Mouse (Mus musculus): Measurements from ENCODE around the gene Cyba. TPM values are rescaled to one million over a fixed set of nuclear protein-coding genes. Genes with fewer than 3 reads are reported as not detected.

Gene Cyba
- 10 to 100 TPM; 39.4 to 45.3 TPM for total RNA-seq (2021)

DNA sequence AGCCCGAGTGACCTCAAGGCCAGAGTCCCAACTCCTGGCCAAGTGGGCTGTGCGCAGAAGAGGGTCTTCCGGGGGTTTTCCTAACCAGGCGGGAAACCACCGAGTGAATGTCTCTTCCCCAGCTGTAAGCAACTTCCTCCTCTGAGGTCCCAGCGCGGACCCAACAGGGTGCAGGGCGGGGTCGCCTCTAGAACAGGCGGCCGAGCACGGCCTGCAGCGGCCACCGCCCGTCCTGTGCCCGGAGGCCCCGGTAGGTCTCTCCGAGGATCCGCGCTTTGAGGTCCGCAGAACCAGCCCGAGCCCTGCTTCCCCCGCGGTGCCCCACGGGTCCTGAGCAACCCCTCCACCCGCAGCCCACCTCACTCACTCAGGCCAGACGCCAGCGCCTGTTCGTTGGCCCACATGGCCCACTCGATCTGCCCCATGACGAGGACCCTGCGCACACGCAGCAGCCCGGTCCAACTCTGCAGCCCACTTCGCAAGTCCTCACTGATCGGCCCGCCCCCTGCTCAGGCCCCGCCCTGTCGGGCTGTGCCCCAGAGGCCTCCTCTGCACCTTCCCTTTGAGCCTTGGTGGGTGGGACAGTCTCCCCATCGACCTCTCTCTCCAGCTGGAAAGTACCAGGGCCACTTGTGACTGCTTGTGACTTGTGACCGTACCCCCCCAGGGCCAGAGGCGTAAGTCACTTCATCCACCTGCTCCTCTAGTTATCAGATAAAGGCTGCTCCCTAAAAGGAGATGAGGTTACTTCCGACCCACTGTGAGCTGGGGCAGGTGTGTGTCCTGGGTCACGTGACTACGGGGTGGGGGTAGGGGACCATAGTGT lies at the start of gene Cyba:
Cyba (minus strand) TSS at position 488 of the 826 bp plus-strand sequence.
- intact Hi-C loops (cut with DNase I) = loop anchor here (5.0 kb wide), 1 partner anchor 55 kb away; the partner anchor contains the start of gene Zc3h18
- peak; percentile 70 for DNase-seq (ENCODE audit: low spot score)

DNA sequence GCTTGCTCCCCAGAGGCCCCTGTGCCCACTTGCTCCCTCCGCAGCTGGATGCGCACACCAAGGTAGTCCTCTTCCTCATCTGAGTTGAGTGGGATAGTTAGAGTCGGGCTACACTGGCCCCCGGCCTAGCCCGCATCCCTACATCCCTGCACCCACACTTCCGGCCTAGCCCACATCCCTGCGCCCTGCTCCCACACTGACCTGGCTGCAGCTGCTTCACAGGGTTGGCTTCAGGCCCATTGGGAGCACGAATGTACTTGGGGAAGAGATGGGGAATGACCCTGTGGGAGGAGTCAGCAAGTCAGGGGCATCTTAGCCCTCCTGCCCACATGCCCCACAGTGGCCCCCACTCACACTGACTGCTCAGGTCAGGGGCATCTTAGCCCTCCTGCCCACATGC lies 49.7 kb upstream of the Cyba start:
- DNase-seq (ENCODE audit: low spot score) = no peak
- intact Hi-C loops (cut with DNase I) = no loop called here

DNA sequence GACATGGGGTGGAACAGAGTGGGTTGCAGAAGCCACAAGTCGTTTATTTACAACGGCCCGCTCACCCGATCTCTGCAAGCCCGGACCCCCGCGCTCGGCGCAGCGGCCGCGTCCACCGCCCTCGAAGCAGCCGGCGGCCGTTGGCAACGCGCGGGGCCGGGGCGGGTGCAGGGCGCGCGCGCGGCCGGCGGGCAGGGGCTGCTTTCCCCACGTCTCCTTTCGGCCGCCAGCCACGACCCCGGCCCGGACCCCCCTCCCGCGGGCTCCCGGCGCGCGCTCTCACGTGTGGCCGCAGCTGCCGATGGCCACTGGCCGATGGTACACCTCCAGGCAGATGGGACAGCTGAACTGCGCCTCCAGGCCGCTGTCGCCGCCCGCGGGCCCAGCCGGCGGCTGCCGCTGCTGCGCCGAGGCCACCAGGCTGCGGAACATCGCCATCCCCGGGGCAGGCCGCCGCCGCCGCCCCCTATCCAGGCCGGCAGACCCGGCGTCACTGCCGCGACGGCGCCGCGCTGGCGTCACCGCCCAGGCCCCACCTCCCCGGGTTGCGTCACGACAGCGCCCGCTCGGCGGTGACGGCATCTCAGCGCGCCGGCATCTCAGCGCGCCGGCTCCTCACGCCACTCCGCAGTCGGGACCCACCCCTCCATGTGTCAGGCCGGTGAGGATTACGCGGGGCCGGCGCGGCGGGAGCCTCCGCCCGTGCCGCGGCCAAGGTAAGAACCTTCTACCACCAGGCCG lies 43.0 kb upstream of the Cyba start, which contains the start of the genes Rnf166 and Ctu2:
Rnf166 (minus strand) TSS at position 485 of the 741 bp plus-strand sequence.
Ctu2 (plus strand) TSS at position 564 of the 741 bp plus-strand sequence.
- intact Hi-C loops (cut with DNase I) = loop anchor here (1.0 to 2.0 kb wide), 2 partner anchors 31 to 98 kb away; no protein-coding TSS in a partner anchor
- DNase-seq (ENCODE audit: low spot score) = peak; percentile 83

DNA sequence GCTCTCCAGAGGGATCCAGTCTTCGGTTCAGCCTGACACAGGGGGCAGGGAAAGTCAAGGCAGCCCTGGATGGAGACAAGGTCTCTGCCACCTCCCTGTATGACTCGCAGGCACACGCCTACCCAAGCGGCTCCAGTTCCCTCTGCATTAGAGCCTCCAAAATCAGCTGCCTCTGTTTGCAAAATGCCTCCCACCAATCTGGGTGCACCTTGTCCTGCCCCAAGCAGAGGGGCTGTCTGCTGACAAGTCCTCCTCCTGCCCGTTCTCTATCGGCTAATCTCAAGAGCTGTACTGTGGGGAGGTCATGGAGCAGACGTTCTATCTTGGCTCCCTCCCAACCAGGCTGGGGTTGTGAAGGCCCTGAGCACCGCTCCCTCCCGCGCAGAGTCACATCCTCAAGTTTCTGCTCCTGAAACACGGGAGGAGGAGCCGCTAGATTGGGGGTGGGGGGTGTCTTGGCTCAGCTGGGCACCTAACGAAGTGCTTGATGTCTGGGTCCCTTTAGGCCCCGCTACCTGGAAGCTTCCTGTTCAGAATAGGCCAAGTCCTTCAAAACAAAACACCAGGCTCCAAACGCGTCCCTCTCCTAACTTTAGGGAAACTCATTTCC lies 42.3 kb upstream of the Cyba start:
- intact Hi-C loops (cut with DNase I) = loop anchor here (2.0 kb wide), 1 partner anchor 30 kb away; no protein-coding TSS in a partner anchor

DNA sequence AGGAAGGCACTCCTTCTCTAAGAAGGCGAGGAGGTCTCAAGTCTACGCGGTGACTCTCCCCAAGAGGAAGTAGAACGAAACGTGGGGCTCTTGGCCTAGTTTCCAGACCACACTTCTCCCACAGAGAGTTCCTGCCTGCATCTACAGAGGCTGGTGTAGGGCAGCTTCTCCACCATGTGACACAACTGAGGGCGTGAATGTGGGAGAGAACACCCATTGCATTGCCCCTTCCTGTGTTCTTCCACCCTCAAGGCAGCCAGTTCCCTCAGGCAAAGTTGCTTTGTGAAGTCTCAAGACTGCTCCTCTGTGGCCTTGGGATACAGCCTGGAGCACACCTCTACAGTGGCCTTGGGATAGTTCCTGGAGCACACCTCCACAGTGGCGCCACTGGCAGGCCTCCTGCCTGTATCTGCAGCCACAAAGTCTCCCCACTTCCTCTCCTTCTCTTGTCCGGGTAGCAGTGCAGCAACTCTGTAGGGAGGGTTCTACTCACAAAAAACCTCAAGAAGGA lies 41.2 kb upstream of the Cyba start:
- intact Hi-C loops (cut with DNase I) = loop anchor here (2.0 kb wide), 1 partner anchor 29 kb away; no protein-coding TSS in a partner anchor
- DNase-seq (ENCODE audit: low spot score) = no peak

More for the DNA sequence above, 42.3 kb upstream of the Cyba start:
- DNase-seq (ENCODE audit: low spot score) = no peak

DNA sequence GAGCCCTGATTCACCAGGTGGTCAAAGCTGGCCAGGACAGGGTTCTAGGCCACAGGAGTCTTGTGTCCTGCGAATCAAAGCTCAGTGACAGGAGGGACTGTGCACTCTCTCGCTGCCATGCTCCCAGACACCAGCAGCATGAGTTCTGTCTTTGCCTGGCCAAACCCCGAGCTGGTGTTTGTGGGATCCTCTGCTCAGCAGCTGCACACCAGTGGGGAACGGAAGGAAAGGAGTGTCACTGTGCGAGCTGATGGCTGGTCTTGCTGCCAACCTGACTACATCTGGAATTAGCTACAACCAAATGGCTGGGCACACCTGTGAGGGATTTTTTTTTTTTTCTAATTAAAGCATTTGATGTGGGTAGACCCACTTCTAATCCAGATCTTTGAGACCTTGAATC lies 38.0 kb upstream of the Cyba start:
- no peak for DNase-seq (ENCODE audit: low spot score)
- intact Hi-C loops (cut with DNase I) = no loop called here

DNA sequence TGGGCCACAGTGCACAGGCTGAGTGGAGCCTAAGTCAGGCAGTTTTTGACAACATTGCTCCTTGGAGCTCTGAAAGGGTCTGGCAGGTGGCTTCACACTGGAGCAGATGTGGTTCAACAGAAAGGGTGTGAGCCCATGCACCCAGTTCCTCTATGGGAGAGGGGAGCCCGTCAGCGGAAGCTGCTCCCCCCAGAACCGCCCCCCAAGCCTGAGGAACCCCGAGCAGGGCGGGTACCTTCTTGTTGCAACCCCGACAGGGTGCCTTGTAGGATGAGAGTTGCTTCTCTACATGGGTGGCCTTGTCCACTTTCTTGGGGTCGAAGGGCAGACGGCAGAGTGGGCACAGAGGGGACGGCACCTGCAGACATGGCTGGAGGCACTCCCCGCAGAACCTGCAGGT lies 37.2 kb upstream of the Cyba start:
- no peak for DNase-seq (ENCODE audit: low spot score)
- intact Hi-C loops (cut with DNase I) = no loop called here

DNA sequence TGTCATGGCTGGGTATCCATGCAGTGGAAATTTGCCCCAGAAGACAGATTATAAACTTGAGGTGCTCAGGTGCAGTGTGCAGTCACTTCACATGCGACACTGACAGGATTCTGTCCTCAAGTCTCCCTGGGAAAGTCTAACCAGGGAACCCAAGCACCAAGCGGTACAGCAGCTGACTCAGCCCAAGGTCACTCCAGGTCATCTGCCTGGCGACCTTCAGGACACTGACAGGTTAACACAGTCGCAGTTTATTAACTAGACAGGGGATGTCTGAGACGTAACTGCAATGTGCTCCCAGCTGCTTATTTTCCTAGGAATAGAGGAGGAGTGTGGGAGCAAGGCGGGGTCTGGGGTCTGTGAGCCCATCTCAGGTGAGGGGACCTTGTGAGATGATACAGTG lies 36.7 kb upstream of the Cyba start:
- no peak for DNase-seq (ENCODE audit: low spot score)
- intact Hi-C loops (cut with DNase I) = no loop called here

DNA sequence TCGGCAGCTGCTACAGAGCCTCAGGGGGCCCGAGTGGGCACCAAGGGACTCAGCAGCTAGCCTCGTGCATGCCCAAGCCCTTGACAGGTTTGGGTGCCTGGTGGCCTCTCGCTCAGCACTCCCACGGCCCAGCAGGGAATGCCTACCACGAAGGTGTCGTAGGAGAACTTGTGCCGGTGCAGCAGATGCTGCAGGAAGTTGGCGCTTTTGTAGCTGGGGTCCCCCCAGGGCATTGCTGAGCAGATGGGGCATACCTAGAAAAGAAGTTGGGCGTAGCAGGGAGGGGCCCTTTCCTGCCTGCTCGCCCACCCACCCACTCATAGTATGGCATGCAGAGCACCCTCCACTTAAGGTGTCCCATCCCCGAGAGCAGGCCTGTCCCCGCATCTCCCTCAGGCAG lies 35.1 kb upstream of the Cyba start:
- intact Hi-C loops (cut with DNase I) = no loop called here
- no peak for DNase-seq (ENCODE audit: low spot score)

DNA sequence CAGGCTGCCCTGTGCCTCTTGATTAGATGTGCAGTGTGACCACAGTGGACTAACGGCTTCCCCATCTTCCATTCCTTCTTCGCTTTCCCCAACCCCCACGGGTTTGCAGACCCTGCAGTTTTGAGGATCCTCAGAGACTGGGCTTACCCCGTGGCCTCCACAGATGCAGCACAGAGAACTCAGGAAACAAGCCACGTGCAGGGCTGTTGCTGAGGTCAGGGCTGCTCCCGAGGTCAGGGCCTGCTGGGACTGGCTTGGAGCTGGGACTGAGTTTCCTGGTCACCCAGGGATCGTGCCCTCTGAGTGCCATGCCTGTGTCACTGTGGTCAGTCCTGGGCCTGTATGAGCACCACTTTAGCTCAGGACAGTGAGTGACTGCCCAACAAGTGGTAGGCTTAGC lies 32.3 kb upstream of the Cyba start:
- intact Hi-C loops (cut with DNase I) = no loop called here
- no peak for DNase-seq (ENCODE audit: low spot score)

DNA sequence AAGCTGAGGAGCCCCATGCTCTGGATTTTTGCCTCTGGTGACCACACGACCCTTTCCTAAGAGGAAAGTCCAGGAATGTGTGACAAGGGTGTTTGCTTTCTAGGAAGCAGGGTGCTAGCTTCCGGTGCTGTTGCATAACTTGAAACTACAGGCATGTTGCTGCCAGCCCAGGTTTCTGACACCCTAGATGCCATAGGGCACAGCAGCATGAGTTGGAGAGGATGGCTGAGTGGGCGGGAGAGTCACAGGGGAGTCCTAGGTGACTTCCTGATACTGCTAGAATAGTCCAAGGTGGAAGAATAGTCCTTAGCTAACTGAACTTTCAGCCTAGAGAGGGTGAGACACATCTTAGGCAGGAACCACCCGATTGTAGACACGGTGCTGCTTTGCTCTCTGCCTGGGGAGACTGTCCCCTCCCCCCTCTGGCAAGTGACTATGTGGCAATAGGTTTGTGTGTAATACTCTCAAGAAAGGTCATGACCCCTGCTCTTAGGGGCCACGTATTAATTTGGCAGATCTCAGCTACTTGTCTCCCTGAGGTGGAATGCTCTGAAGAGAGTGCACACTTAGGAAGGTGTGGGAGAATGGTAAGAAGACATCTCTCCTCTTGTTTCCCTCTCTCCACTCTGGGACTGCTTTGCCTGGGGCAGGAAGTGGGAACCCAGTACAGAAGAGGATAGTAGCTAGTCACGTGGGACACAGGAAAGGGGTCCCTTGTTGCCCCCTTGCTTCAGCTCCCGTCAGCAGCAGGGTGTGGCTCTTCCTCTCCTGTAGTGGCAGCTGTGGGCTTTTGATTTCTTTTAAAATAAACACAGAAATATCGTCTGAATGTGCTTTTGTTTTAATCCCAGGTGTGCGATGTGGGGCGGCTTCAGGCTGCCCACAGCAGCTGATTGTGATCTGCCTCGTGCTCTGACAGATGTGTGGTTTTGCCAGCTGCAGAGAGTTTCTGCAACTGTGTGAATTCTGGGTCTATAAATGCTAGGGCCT lies 31.2 kb upstream of the Cyba start:
- intact Hi-C loops (cut with DNase I) = no loop called here
- no peak for DNase-seq (ENCODE audit: low spot score)

DNA sequence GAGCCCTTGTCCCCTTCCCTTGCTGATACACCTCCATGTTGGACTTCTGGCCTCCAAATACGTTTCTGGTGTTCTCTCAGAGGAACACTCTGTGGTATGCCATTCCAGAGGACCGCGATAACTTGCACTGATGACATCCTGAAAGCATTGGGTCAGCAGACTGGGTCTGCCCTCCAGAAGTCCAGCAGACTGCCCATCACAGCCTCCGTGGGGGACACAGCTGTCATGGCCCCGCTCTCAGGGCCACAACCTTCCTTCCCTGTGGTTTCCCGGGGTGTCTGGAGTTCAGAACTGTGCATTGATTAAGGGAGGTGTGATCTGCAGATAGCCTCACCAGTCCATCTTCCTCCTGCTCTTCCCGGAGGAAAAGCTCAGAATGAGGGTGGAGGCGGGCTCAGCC lies 29.8 kb upstream of the Cyba start:
- intact Hi-C loops (cut with DNase I) = no loop called here
- DNase-seq (ENCODE audit: low spot score) = no peak

DNA sequence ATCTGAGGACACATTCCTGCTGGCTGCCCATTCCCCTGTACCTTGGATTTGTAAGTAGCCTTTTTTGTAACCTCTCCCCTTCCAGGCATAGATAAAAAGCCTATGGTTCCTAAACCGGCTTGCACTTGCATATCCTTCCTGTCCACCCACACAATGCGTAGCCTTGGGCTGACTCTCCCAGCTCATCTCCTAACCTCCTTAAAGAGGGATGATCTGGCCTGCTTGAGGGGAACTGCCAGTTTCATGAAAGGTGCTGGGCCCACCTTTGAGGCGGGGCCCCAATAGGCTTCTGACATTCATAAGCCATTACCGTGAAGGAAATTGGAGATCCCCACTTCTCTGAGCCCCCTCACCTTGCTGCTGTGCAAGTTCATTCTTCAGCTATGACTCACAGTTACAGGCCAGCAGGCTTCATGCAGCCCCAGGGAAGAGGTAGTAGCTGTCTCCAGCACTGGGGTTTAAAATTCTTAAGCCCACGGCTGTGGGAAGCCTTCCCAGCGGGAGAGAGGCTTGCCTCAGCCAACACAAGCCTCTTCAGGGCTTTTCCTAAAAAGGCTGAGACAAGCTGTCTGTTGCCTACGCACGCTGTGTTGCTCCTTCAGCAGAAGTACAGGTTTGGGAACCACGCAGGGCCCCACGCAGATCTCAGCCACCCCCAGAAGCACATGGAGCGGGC lies 28.9 kb upstream of the Cyba start:
- DNase-seq (ENCODE audit: low spot score) = no peak
- intact Hi-C loops (cut with DNase I) = no loop called here

DNA sequence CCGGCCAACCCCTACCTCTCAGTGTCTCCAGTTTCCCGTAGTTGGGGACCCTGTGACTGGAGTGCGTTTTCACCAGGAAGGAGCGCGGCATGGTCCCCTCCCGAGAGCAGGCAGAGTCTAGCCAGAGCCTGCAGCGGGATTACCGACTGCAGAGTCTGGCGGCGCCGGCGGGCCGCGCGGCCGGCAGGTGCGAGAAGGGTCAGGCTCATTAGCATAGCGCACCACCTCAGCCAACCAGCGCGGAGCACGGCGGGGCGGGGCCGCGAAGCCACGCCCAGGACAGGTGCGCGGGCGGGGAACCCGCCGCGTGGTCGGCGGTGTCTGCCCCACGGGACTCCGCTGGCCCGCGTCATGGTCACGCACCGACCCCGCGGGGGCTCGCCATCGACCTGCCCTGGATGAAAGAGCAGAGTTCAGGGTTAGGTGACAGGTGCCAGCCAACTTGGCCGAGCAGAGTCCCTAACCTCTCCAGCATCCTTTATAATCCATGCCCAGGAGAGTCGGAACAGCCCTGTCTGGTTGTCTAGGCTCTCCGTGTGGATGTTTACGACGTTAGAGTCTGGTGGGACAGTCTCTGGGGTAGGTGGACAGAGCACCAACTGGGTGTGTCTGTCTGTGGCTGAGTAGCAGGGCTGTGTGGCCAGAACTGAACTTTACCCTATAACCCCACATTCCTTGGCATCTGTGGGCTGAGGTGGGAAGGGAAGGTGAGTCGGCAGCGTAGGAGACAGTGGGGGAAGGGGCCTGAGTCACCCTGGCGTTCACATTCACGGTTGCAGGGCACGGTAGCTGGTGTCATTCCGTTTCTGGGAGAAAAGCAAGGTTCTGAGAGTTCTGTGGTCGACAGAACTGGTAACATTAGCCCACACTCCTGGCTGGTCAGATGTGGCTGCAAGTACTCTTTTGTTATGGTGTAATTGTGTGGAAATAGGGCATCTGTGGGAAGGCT lies 28.1 kb upstream of the Cyba start, which contains the start of gene Snai3:
Snai3 (minus strand) TSS at position 210 of the 949 bp plus-strand sequence.
- DNase-seq (ENCODE audit: low spot score) = no peak
- intact Hi-C loops (cut with DNase I) = no loop called here

DNA sequence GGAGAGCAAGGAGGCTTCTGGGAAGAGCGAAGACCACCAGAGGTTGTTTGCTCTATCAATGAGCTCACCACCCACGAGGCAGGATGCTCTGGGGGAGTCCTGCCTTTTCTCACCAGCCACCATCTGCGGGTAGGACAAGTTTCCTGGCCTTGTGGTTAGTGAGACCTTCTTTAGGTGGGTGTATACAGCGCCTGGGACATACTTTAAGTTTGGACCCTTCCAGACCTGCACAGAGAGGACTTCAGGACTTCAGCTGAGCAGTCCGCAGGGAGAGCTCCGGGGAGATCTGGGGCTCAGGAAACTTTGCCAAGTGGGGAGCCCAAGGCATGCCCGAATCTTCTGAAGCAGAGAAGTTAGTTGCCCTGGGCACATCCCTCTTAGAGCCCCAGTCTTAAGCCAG lies 27.3 kb upstream of the Cyba start:
- no peak for DNase-seq (ENCODE audit: low spot score)
- intact Hi-C loops (cut with DNase I) = no loop called here

DNA sequence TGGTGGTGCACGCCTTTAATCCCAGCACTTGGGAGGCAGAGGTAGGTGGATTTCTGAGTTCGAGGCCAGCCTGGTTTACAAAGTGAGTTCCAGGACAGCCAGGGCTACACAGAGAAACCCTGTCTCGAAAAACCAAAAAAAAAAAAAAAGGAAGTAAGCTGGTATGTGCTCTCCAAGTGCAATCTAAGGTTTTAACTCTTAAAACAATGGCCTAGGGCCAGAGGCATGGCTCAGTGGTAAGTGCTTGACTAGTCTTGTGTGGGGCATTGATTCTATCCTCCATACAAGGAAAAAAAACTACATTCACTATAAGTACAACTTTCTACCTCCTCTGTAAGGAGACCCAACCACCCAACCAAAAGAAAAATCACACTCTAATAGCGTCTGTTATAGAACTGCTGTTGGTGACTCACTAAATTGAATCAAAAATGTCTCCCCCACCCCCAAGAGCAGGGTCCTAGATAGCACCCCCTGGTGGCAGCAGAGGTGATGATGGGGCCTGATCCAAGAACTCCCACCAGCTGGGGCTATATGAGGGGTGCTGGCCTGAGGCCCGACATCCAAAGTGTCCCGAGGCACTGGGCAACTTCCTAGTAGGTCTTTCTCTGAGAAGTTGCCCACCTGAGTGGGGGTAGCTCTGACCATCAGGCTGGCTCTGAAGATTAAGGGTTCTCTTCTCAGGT lies 26.6 kb upstream of the Cyba start:
- no peak for DNase-seq (ENCODE audit: low spot score)
- intact Hi-C loops (cut with DNase I) = no loop called here

DNA sequence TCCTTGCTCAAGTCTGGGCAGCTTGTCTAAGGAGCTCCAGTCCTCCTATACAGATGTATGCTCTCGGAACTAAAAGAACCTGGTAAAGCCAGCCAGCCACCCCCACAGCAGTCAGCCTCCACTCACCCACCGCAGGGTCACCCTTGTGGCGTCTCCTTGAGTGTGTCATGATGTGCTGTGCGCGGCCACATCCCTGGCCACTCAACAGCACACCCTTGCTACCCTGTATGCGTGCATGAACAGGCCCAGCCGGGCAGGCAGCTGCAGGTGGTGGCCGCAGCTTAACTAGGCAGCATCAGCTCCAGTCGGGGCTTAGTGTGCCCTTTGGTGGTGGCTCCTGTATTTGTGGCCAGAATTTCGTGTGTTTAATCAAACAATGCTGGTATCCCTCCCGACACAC lies 24.4 kb upstream of the Cyba start:
- DNase-seq (ENCODE audit: low spot score) = no peak
- intact Hi-C loops (cut with DNase I) = no loop called here

All from heart, postnatal 25 days (tissue).